Comparison of ENCODE assay signal across 15 mouse cellular contexts in genomic region chr5:53955966-53956365, GRCm38 (mm10).
"Had no signal": no experiment of that assay in that cellular context is flagged by ENCODE, and none has a peak within 500 bp of the region (broad histone marks: within the 10 kb centered on the region; RNA-seq: fewer than 3 reads in every experiment).

No protein-coding gene starts in this region.

- H3K27me3 ChIP-seq: neural tube, embryonic 15.5 days; stomach, embryonic 15.5 days had no signal

- H3K4me3 ChIP-seq: neural tube, embryonic 15.5 days; stomach, embryonic 15.5 days had no signal

- H3K9me3 ChIP-seq: neural tube, embryonic 15.5 days; stomach, embryonic 15.5 days had no signal

- H3K4me1 ChIP-seq: neural tube, embryonic 15.5 days had no signal

- H3K27ac ChIP-seq: neural tube, embryonic 15.5 days; stomach, embryonic 15.5 days; stomach, postnatal 0 days had no signal

- DNase-seq: retina, postnatal 1 day; right cerebral cortex, adult 18-20 months; right cerebral cortex, postnatal 14 days; right cerebral cortex, postnatal 25 days; right cerebral cortex, postnatal 4 days; spleen, adult 18-20 months; thymus, adult 18-20 months; thymus, adult 2 months; thymus, postnatal 14 days; thymus, postnatal 25 days; thymus, postnatal 36 days; thymus, postnatal 4 days had no signal

- H3K4me2 ChIP-seq: neural tube, embryonic 15.5 days; stomach, embryonic 15.5 days had no signal

- H3K9ac ChIP-seq: neural tube, embryonic 15.5 days; stomach, embryonic 15.5 days had no signal

- H3K36me3 ChIP-seq: neural tube, embryonic 15.5 days; stomach, embryonic 15.5 days had no signal
